Mouse (Mus musculus) olfactory bulb, adult 2 months (tissue): ENCODE results near the gene Tmem97.

Experiments used
- CTCF ChIP-seq: fragments of 200-500 bp; IDR thresholded peaks from 2 replicates; pipeline ENCODE4 v1.5.1; 2012; ENCODE audit warnings: low read depth, mild to moderate bottlenecking, low read length, moderate library complexity; ENCODE audit not compliant: insufficient read depth
- POLR2A ChIP-seq: fragments of 200-500 bp; IDR thresholded peaks from 2 replicates; pipeline ENCODE4 v1.6.1; 2012; ENCODE audit warnings: mild to moderate bottlenecking, low read depth, low read length, moderate library complexity; ENCODE audit not compliant: insufficient read depth

DNA sequence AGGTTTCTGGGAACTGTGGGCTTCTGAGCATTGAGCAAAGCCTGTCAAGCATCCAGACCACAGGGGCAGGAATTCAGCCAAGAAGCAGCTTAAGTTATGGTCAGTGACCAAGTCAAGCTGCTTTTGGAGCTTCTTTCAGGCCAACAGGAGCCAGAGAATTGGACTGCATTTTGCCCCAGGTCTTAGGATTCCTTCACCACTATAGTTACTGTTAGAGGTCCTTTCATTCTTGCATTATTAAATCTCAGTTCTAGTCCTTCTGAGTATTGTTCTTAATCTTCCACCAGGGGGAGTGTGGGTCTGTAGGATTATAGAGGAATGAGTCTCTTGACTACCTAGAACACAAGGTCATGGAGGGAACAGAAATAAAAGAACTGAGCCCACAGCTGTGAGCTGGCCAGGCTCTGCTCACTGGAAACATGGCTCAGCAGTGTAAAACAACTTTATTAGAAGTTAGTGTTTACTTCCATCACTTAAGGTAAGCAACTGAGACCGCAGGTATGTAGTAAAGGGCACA, 28.0 kb downstream of the Tmem97 start:
- TF ChIP-seq CTCF (no peak), POLR2A (no peak)
